Mouse (Mus musculus) liver, adult (tissue): ENCODE data around the gene Nxpe4.

Experiments
- GATA4 ChIP-seq: IDR thresholded peaks from 2 replicates; pipeline ENCODE4 v1.6.1; 2014; ENCODE audit warnings: mild to moderate bottlenecking, low read length; ENCODE audit not compliant: insufficient replicate concordance

Nxpe4 gene

GRCm38 (mm10) chr9:48161505-48162192 lies at the start of gene Nxpe4:
TSS of gene Nxpe4 (plus strand) at chr9:48162023.
- TF ChIP-seq GATA4 = no peak

DNA sequence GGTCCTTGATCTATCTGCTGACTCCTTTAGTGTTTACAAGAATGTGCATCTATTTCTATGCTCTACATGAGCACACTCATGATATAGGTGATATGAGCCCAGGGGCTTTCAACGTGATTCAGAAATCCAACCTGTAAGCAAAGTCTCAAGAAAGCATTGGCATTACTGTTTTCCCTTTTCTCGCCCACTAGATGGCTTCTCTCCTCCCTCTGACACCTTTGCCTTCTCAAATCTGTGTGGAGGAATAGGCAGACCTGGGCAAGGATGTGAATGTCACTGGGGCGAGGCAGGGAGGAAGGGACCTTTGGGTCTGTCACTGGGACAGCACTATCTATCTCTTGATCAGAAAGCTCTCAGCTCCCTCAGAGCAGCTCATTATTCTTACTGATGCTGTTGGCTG lies 35.0 kb upstream of the Nxpe4 start:
- TF ChIP-seq GATA4 = no peak

DNA sequence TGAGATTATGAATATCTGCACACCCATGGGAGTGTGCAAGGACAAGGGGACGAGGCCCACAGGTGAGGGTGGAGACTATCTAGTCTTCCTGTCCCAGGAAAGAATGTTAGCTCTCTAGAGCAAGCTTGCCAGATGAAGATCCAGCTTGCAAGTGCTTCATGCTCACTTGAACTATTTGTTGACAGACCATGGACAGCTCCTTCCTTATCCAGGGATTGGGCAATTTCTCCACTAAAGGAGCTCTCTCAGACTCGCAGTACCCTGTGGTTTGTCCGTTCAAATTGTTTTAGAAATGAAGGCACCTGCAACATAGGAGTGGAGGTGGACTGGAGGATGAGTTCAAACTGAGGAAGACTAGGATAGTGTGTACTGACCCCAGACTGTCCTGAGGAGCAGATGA lies 24.3 kb upstream of the Nxpe4 start:
- TF ChIP-seq GATA4 = no peak

DNA sequence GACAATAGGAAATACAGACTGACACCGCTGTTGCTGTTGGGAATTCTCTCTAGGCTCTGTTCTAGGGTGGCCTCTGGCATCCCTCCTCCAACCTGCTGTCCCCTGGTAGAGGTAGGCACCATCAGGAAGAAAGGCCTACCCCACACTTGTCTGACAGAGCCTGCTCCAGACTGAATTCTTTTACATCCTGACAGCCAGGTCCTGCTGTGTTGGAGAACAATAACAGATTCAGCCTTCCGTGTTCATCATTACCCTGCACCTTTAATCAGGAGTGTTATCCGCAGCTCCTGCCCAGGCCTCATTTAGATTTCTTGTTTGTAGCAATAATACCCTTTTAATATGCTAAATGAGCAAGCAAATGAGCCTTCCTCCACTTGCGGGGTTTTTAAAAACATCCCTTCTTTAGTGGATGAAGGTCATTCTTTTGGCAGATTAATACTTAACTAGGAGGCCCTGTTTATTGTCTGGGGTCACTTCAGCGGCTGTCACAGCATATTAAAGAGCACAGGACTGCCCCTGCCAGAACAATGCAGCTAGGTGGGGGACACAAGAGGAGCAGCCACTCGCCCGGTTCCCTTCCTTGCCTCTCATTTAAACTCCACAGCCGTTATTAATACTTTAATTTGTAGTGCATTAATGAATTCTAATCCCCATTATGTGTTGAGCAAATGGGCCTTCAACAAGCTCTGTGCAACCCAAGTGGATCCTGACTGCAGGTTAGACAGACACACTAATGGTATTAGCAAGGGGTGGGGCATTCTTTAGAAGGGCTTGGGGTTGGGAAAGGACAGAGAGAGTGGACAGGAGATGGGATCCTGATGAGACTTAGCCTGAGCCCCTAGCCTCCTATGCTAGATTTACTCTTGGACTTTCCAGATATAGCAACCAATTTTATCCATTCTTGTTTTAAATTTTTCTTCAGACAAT lies 21.1 kb upstream of the Nxpe4 start:
- TF ChIP-seq GATA4 = no peak

- TF ChIP-seq GATA4 = no peak
Measured at GRCm38 (mm10) chr9:48142646-48143045, 19.2 kb upstream of the Nxpe4 start.

DNA sequence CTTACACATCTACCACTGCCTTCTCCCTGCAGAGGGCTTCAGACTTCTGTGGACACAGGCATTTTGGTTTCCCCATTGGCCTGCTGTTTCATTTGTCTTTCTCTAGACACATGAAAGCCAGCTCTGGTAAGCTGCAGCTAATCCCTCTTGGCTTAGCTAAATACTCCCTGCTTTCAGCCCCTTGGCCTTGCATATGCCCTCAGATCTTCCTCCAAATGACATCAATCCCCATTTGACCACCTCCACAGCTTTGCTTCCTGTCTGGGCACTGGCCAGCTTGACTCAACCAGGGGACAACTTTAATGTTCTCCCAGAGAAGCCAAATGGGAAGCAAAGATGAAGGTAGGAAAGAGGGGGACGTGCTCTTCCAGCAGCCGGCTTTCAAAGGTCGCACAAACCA lies 15.1 kb upstream of the Nxpe4 start:
- TF ChIP-seq GATA4 = no peak

DNA sequence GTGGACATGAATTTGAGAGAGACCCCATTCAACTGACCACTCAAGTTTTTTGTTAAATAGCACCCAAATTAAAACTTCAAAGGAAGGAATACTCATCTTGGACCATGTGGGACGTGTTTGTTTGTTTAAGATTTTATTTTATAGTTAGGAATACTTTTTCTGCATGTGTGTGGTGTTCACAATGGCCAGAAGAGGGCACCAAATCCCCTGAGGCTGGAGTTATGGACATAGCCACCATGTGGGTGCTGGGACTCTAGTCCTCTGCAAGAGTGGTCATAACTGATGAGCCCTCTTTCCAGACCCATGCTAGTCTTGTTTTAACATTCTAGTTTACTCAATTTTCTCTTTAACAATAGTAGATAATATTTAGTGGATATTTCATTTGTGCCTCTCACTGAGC lies 14.9 kb downstream of the Nxpe4 start:
- no peak for TF ChIP-seq GATA4

- no peak for TF ChIP-seq GATA4
Measured at GRCm38 (mm10) chr9:48181300-48181699, 19.5 kb downstream of the Nxpe4 start.

GRCm38 (mm10) chr9:48182718-48183414 lies 21.0 kb downstream of the Nxpe4 start:
- no peak for TF ChIP-seq GATA4

DNA sequence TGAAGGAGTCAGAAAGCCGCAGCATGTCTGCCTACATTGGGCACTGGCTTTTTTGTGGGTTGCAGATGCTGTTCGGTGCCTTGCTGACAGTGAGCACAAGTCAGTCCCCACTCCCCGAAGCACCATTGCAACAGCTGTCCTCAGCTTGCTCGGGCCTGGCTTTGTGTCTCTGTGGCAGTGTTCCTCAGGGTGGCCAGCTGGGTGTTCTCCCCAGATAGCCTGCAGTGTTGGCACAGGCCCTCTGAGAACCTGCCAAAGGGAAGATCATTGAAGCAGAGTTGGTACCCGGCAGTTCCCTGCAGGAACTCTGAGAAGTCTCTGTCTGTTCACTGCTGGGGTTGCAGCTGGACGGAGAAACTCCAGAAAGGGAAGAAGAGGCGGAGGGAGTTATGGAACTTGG lies 22.5 kb downstream of the Nxpe4 start:
- no peak for TF ChIP-seq GATA4

DNA sequence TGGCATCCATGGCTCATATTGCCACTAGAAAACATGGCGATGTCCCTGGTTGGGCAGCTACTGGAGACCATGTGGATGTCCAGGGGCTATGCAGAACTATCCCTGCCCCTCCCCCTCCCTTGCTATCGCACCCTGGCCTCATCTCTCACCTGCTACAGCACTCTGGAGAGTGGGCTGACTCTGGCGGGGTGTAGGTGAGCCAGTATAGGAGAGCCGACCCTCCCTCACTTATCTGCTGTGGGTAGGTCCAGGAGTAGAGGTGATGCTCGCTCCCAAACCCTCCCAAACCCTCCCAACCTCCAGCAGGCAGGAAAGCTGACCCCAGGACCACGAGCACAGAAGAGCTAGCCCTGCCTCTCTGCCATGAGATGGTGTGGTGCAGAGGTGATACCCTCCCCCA lies 27.0 kb downstream of the Nxpe4 start:
- TF ChIP-seq GATA4 = no peak

- no peak for TF ChIP-seq GATA4
Measured at GRCm38 (mm10) chr9:48197458-48197884, 35.6 kb downstream of the Nxpe4 start.

DNA sequence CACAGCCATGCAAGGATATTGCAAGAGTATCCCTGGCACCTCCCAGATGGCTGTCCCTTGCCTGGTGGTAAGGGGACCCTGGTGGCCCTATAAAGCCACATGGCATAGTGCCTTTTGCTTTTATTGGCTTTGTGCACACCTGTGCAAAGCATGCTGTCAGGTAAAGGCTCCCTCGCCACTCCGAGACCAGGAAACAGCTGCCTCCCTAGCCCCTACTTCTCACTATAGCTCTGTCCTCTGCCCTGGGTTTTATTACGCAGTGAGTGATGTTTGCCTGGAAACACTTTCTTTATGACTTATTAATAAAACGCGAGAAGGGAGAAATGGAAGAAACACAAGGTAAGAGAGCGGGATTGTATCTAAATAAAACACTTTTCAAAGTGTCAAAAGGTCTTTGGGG lies 49.1 kb downstream of the Nxpe4 start:
- no peak for TF ChIP-seq GATA4

DNA sequence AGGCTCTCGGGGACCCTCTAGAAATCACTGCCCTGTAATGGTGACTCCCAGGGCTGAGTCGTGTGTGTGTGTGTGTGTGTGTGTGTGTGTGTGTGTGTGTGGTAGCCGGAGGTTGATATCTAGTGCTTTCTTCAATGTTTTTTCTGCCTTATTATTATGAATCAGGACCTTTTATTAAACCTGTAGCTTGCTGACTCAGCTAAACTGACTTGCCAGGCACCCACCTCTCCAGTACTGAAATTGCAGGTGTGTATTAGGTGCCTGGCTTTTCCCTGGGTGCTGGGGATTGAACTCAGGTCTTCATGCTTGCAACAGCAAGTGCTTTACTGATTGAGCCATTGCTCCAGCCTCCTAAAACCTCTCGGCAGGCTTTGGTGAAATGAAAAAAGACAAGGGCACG lies 50.1 kb downstream of the Nxpe4 start:
- no peak for TF ChIP-seq GATA4

- TF ChIP-seq GATA4 = no peak
Measured at GRCm38 (mm10) chr9:48214751-48215150, 52.9 kb downstream of the Nxpe4 start.

- no peak for TF ChIP-seq GATA4
Measured at GRCm38 (mm10) chr9:48216091-48217001, 54.5 kb downstream of the Nxpe4 start.
